ENCODE assay signal across 8 mouse cellular contexts in the genomic region with DNA sequence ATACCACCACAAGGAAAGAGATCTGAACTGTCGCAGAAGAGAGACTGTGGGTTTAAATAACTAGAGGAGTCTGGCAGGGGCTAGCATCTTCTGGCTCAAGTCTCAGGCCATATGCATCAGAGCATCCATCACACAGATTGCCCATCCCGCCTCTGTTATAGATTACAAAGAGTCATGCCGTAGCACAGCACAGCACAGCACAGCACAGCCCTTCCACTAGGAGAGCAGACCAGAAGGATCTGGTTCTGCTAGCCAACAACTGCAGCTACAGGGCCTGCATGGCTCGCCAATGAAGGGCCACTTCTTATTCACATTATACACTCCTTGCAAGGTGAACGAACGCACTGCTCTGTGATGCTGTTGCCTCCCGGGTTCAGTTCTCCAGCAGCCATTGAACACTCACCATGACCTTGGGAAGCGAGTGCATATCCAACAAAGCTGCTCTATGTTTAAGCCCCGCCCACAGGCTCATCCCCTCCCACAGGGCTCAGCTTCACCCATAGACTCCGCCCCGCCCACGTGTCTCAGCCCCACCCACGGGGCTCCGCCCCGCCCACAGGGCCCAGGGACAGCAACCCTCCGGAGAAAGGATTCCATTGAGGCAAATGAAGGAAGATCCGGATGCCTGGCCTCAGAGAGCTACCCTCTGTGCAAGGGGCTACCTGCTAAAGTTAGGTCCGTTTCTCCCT. TPM values are rescaled to one million over a fixed set of nuclear protein-coding genes. Genes with fewer than 3 reads are reported as not detected.
A peak's percentile ranks its signal among the peaks of the same experiment; 100 is the strongest.
DNase-seq lines count a peak whose midpoint lies in the region; ATAC-seq and TF ChIP-seq lines count a peak whose summit lies in the region.

No protein-coding gene starts in this region.

- peak overlapping the region; percentile 5; the same call in 1 of the 2 replicates for H3K4me2 ChIP-seq in stomach, embryonic 15.5 days

- WGBS in stomach, embryonic 15.5 days: 24% methylated on average over 18 of the region's 18 CpGs

- H3K4me1 ChIP-seq in ES-Bruce4 (ENCODE audit: control insufficient read depth, insufficient read depth, low read length): peaks cover 3% of the 10 kb centered on the region
- peaks cover 12% of the 10 kb centered on the region; the same call in 1 of the 2 replicates for H3K4me1 ChIP-seq in stomach, embryonic 15.5 days

- intact Hi-C loops in gastrocnemius, adult 2 months (cut with DNase I): no loop called here

- no peak for TF ChIP-seq EP300 in ES-Bruce4 (IDR thresholded peaks at IDR 0.05; ENCODE audit: insufficient read depth, low read depth, low read length)

- TF ChIP-seq CTCF in gastrocnemius, adult 2 months (IDR thresholded peaks at IDR 0.05): no peak
- no peak for TF ChIP-seq CTCF in ES-Bruce4 (IDR thresholded peaks at IDR 0.05; ENCODE audit: low read depth, low read length)

- peak overlapping the region; percentile 50 for H3K9ac ChIP-seq in ES-Bruce4 (ENCODE audit: low read depth, poor library complexity, severe bottlenecking)
- H3K9ac ChIP-seq in stomach, embryonic 15.5 days: no peak overlapping the region

- no peaks in the 10 kb centered on the region for H3K36me3 ChIP-seq in ES-Bruce4 (ENCODE audit: control insufficient read depth, insufficient read depth, low read length, poor library complexity, severe bottlenecking)
- no peaks in the 10 kb centered on the region for H3K36me3 ChIP-seq in stomach, embryonic 15.5 days

- H3K27me3 ChIP-seq in ES-Bruce4 (ENCODE audit: control insufficient read depth, insufficient read depth, low read length, poor library complexity, severe bottlenecking): no peaks in the 10 kb centered on the region
- H3K27me3 ChIP-seq in stomach, embryonic 15.5 days (replicated peaks): no peaks in the 10 kb centered on the region

- peak; percentile 37 for DNase-seq in gastrocnemius, adult 2 months
- no peak for DNase-seq in gastrocnemius, postnatal 25 days
- peak; percentile 61 for DNase-seq in embryo, embryonic 11.5 days (ENCODE audit: low read depth, low spot score)
- peak; percentile 5 for DNase-seq in kidney, adult 18-20 months
- peak; percentile 31 to 45 for DNase-seq in lung, adult 18-20 months
- DNase-seq in urinary bladder, postnatal 10 days (ENCODE audit: low spot score): no peak

- H3K9me3 ChIP-seq in ES-Bruce4 (replicated peaks; ENCODE audit: control insufficient read depth, insufficient read depth, low read length, poor library complexity, severe bottlenecking): no peaks in the 10 kb centered on the region
- H3K9me3 ChIP-seq in stomach, embryonic 15.5 days: no peaks in the 10 kb centered on the region

- peak; percentile 43 for TF ChIP-seq POLR2A in ES-Bruce4 (IDR thresholded peaks at IDR 0.05; ENCODE audit: insufficient read depth, low read length)

- H3K4me3 ChIP-seq in gastrocnemius, adult 2 months: no peak overlapping the region
- H3K4me3 ChIP-seq in ES-Bruce4 (ENCODE audit: low read depth, low read length): peak overlapping the region; percentile 58
- H3K4me3 ChIP-seq in stomach, embryonic 15.5 days (replicated peaks): no peak overlapping the region

- no peak overlapping the region for H3K27ac ChIP-seq in gastrocnemius, adult 2 months
- peak overlapping the region; percentile 63 for H3K27ac ChIP-seq in ES-Bruce4 (ENCODE audit: insufficient read depth, low read length)
- no peak overlapping the region for H3K27ac ChIP-seq in stomach, embryonic 15.5 days

- peak; percentile 72 for ATAC-seq in stomach, embryonic 15.5 days (ENCODE audit: insufficient read depth, low FRiP score, low read depth)

RNA-seq across cellular contexts. Expression of gene Rhou, which starts 28.5 kb away (rescaled TPM):
- total RNA-seq in gastrocnemius, adult 2 months (2021): 10 to 100 TPM; 15.2 to 44.8 TPM
- total RNA-seq in gastrocnemius, postnatal 25 days (2021): 10 to 100 TPM in 1 of 2 experiments, 1 to 10 TPM in 1; 8.5 to 14.6 TPM
- 60.3 and 60.7 TPM in 2 replicates for polyA plus RNA-seq in ES-Bruce4 (2011; ENCODE audit: insufficient read depth, insufficient read length, low read depth, missing spikeins)
- 8.9 and 9.6 TPM in 2 replicates for polyA plus RNA-seq in stomach, embryonic 15.5 days (2015; fragmentation: Nextera tagmentation; extraction: Ambion mirVana)

Comparison
In these comparisons a context has a peak if more than half of its experiments do, and no peak if none do; other contexts are left out.
1. DNase-seq: peak in gastrocnemius, adult 2 months (single experiment), embryo, embryonic 11.5 days (single experiment), kidney, adult 18-20 months (single experiment) and lung, adult 18-20 months (2 of 2); none in gastrocnemius, postnatal 25 days (single experiment) and urinary bladder, postnatal 10 days (single experiment).